Mouse (Mus musculus): ENCODE measurements around the gene Gatad2a.

DNA sequence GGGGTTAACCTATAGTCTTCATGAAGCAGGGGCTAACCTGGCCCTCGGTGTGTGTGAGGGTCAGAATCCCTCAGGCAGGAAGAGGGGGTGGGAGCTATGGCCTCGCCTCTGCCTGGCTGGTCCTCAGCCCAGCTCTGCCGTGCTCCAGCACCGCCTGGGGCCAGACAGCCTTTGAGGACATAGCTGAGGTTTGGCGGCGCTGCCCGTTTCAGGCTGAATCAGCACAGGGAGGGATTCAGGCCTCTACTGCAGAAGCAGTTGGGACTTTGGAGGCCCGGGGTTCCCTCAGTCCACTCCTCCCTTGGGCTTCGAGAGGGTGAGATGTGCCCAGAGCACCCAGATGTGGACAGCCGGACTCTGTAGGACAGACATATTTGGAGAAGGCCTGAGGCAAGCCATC, 120.1 kb downstream of the Gatad2a start:
- no peak for TF ChIP-seq CTCF (conservative IDR thresholded peaks at IDR 0.05; ENCODE audit: low read length)
- TF ChIP-seq POU5F1 (IDR thresholded peaks at IDR 0.05; ENCODE audit: borderline replicate concordance, low read length): no peak
- TF ChIP-seq NANOG (IDR thresholded peaks at IDR 0.05; ENCODE audit: borderline replicate concordance, low read length): no peak
